Mouse (Mus musculus) left cerebral cortex, adult 2 months (tissue): ENCODE results near the gene Pip5kl1. TPM values are rescaled to one million over a fixed set of nuclear protein-coding genes. Genes with fewer than 3 reads are reported as not detected.

ENCODE experiments used
- DNase-seq, 2 experiments: peaks; one replicate each; pipeline ENCODE4 v3.0.0; 2021 to 2022; ENCODE audit warnings: low spot score in 2 of 2, mixed read lengths in 1 of 2; ENCODE audit errors: extremely low spot score in 1 of 2
- H3K27ac ChIP-seq: fragments of 200-600 bp; 2 replicates; pipeline ENCODE4 v1.8.1; 2022
- H3K4me3 ChIP-seq: fragments of 200-600 bp; 2 replicates; pipeline ENCODE4 v1.8.1; 2022
- CTCF ChIP-seq: fragments of 200-600 bp; IDR thresholded peaks from 2 replicates; pipeline ENCODE4 v1.8.1; 2022; ENCODE audit warnings: antibody characterized with exemption, mild to moderate bottlenecking, moderate library complexity
- intact Hi-C: fragments of 180-260 bp; cut with DNase I; formaldehyde crosslinking; loops from one replicate; pipeline ENCODE4 v1.15.1; 2025
- total RNA-seq, 2 experiments: library from RNA; stranded (reverse); gene quantifications; 2 replicates each; pipeline ENCODE4 v1.2.3; 2021

Pip5kl1 gene
- total RNA-seq, 2 experiments from 2014 or later, result 10.1 to 14.1 TPM

GRCm38 (mm10) chr2:32607262-32607947 is 32.8 kb downstream of the Pip5kl1 start:
- Histone ChIP-seq H3K4me3 (peak overlapping the region; percentile 74), H3K27ac (peak overlapping the region; percentile 97)
- no peak for TF ChIP-seq CTCF
- peak in 1 of 2 experiments; percentile 37 for DNase-seq
- intact Hi-C loops, result no loop called here

GRCm38 (mm10) chr2:32608141-32608777 is 33.7 kb downstream of the Pip5kl1 start:
- Histone ChIP-seq H3K4me3 (peak overlapping the region; percentile 74), H3K27ac (peak overlapping the region; percentile 97)
- DNase-seq, result peak in 1 of 2 experiments; percentile 41
- intact Hi-C loops, result no loop called here
- TF ChIP-seq CTCF, result peak; percentile 3

GRCm38 (mm10) chr2:32608778-32609435 is 34.3 kb downstream of the Pip5kl1 start:
- no peak for DNase-seq
- Histone ChIP-seq H3K4me3 (peak overlapping the region; percentile 74), H3K27ac (peak overlapping the region; percentile 97)
- intact Hi-C loops, result no loop called here
- no peak for TF ChIP-seq CTCF

GRCm38 (mm10) chr2:32610610-32611229 is 36.1 kb downstream of the Pip5kl1 start:
- peak in 1 of 2 experiments; percentile 38 for DNase-seq
- peak overlapping the region; percentile 26 for H3K4me3 ChIP-seq
- no peak overlapping the region for H3K27ac ChIP-seq
- peak; percentile 67 for TF ChIP-seq CTCF
- intact Hi-C loops, result loop anchor here (5.0 kb wide), 1 partner anchor 33 kb away; the partner anchor contains the start of gene 9430097D07Rik

GRCm38 (mm10) chr2:32612274-32612673 is 37.7 kb downstream of the Pip5kl1 start:
- intact Hi-C loops, result loop anchor here (5.0 kb wide), 1 partner anchor 35 kb away; the partner anchor contains the start of gene 9430097D07Rik

GRCm38 (mm10) chr2:32617109-32617508 is 42.5 kb downstream of the Pip5kl1 start:
- intact Hi-C loops, result no loop called here
- Histone ChIP-seq H3K27ac (no peak overlapping the region), H3K4me3 (no peak overlapping the region)
- DNase-seq, result no peak
- TF ChIP-seq CTCF, result no peak

More at GRCm38 (mm10) chr2:32612274-32612673, 37.7 kb downstream of the Pip5kl1 start:
- no peak for DNase-seq
- H3K4me3 ChIP-seq, result no peak overlapping the region
- no peak for TF ChIP-seq CTCF
- no peak overlapping the region for H3K27ac ChIP-seq

GRCm38 (mm10) chr2:32617601-32618000 is 43.0 kb downstream of the Pip5kl1 start:
- no peak overlapping the region for H3K27ac ChIP-seq
- no peak for DNase-seq
- TF ChIP-seq CTCF, result peak; percentile 39
- intact Hi-C loops, result no loop called here
- no peak overlapping the region for H3K4me3 ChIP-seq

- H3K4me3 ChIP-seq, result no peak overlapping the region
- intact Hi-C loops, result no loop called here
- H3K27ac ChIP-seq, result no peak overlapping the region
- no peak for DNase-seq
- no peak for TF ChIP-seq CTCF
Observed at GRCm38 (mm10) chr2:32618051-32618450, 43.5 kb downstream of the Pip5kl1 start.

- DNase-seq, result no peak
- no peak overlapping the region for H3K4me3 ChIP-seq
- H3K27ac ChIP-seq, result no peak overlapping the region; the same call in 1 of the 2 replicates
- TF ChIP-seq CTCF, result no peak
- intact Hi-C loops, result no loop called here
Observed at GRCm38 (mm10) chr2:32620682-32621516, 46.3 kb downstream of the Pip5kl1 start.

GRCm38 (mm10) chr2:32621517-32621859 is 46.9 kb downstream of the Pip5kl1 start, which contains the start of gene Ak1:
Ak1 (plus strand) TSS chr2:32621758.
- DNase-seq, result no peak
- no peak within 1 kb of the TSS for H3K4me3 ChIP-seq
- intact Hi-C loops, result no loop called here
- no peak within 1 kb of the TSS; the same call in 1 of the 2 replicates for H3K27ac ChIP-seq
- no peak for TF ChIP-seq CTCF

GRCm38 (mm10) chr2:32624111-32624748 is 49.6 kb downstream of the Pip5kl1 start:
- H3K27ac ChIP-seq, result no peak overlapping the region; the same call in 1 of the 2 replicates
- intact Hi-C loops, result no loop called here
- DNase-seq, result no peak
- no peak for TF ChIP-seq CTCF
- no peak overlapping the region for H3K4me3 ChIP-seq
